Mouse (Mus musculus) midbrain, postnatal 0 days (tissue): Measurements from ENCODE around the gene Ap1b1. TPM values are rescaled to one million over a fixed set of nuclear protein-coding genes. Genes with fewer than 3 reads are reported as not detected.

Experiments used
- ATAC-seq: fragments of 200-750 bp; cut with Nextera tagmentation; 2 replicates; pipeline ENCODE4 v1.8.0; 2017; ENCODE audit warnings: moderate number of reproducible peaks, mild to moderate bottlenecking, moderate TSS enrichment, moderate library complexity; ENCODE audit not compliant: low FRiP score
- DNase-seq: peaks from one replicate; pipeline ENCODE4 v3.0.0-alpha.2; 2015; ENCODE audit warnings: low spot score
- H3K27ac ChIP-seq: fragments of 300-500 bp; sonication (generic); 2 replicates; pipeline ENCODE4 v1.5.1; 2014; ENCODE audit warnings: low read depth, mild to moderate bottlenecking, low read length, mixed read lengths
- H3K27me3 ChIP-seq: fragments of 300-500 bp; sonication (generic); 2 replicates; pipeline ENCODE4 v1.6.1; 2014; ENCODE audit warnings: low read length, control low read depth, mixed read lengths; ENCODE audit not compliant: insufficient read depth
- H3K36me3 ChIP-seq: fragments of 300-500 bp; sonication (generic); 2 replicates; pipeline ENCODE4 v1.6.1; 2014; ENCODE audit warnings: low read length, control low read depth, mixed read lengths; ENCODE audit not compliant: insufficient read depth
- H3K4me1 ChIP-seq: fragments of 300-500 bp; sonication (generic); 2 replicates; pipeline ENCODE4 v1.6.1; 2014; ENCODE audit warnings: mild to moderate bottlenecking, control low read depth, antibody characterized with exemption, low read length, mixed read lengths; ENCODE audit not compliant: insufficient read depth
- H3K4me2 ChIP-seq: fragments of 300-500 bp; sonication (generic); 2 replicates; pipeline ENCODE4 v1.6.1; 2014; ENCODE audit warnings: low read depth, mild to moderate bottlenecking, low read length, mixed read lengths; ENCODE audit not compliant: poor library complexity, severe bottlenecking
- H3K4me3 ChIP-seq: fragments of 300-500 bp; sonication (generic); 2 replicates; pipeline ENCODE4 v1.5.1; 2014; ENCODE audit warnings: low read depth, mild to moderate bottlenecking, low read length, moderate library complexity
- H3K9ac ChIP-seq: fragments of 300-500 bp; sonication (generic); replicated peaks from 2 replicates; pipeline ENCODE4 v1.6.1; 2014; ENCODE audit warnings: mild to moderate bottlenecking, low read length, moderate library complexity, mixed read lengths; ENCODE audit not compliant: poor library complexity, severe bottlenecking
- H3K9me3 ChIP-seq: fragments of 300-500 bp; sonication (generic); 2 replicates; pipeline ENCODE4 v1.6.1; 2016; ENCODE audit warnings: low read length, control low read depth
- CTCF ChIP-seq: IDR thresholded peaks from 2 replicates; pipeline ENCODE4 v1.5.1; 2016; ENCODE audit warnings: antibody characterized with exemption, mild to moderate bottlenecking
- WGBS: fragments of 180-500 bp; shearing (Covaris S2); extraction: QIAGEN DNeasy Blood & Tissue Kit; methylation state at CpG from one replicate; pipeline ENCODE4 v1.1.7; 2014; 5-methylcytosine and 5-hydroxymethylcytosine counted together
- polyA plus RNA-seq: library from polyadenylated mRNA; unstranded; fragments of >200 nt; fragmentation: Nextera tagmentation; extraction: Ambion mirVana; gene quantifications from 2 replicates; pipeline ENCODE4 v1.2.1, GENCODE M21; 2015
- total RNA-seq: library from RNA; depleted of rRNA; stranded (reverse); fragments of >200 nt; gene quantifications from 2 replicates; pipeline ENCODE4 v1.2.3, GENCODE M21; 2014

Ap1b1 gene
- total and polyA plus RNA-seq, 2 experiments from 2014 or later: 94.8 to 122 TPM

- 95% methylated on average over 7 of the region's 7 CpGs for WGBS
- Histone ChIP-seq H3K4me1 (no peaks in the 10 kb centered on the region), H3K4me2 (no peak overlapping the region), H3K9ac (no peak overlapping the region), H3K27ac (no peak overlapping the region), H3K36me3 (peaks cover 77% of the 10 kb centered on the region), H3K4me3 (no peak overlapping the region), H3K27me3 (no peaks in the 10 kb centered on the region), H3K9me3 (no peaks in the 10 kb centered on the region)
- ATAC-seq: no peak
- DNase-seq: no peak
- no peak for TF ChIP-seq CTCF
Measured at GRCm38 (mm10) chr11:5028228-5028627, 41.6 kb downstream of the Ap1b1 start.

- no peaks in the 10 kb centered on the region for H3K27me3 ChIP-seq
- no peak for TF ChIP-seq CTCF
- no peaks in the 10 kb centered on the region for H3K4me1 ChIP-seq
- ATAC-seq (no peak), DNase-seq (no peak)
- no peak overlapping the region for H3K4me3 ChIP-seq
- no peak overlapping the region for H3K4me2 ChIP-seq
- 95% methylated on average over 10 of the region's 10 CpGs for WGBS
- no peak overlapping the region for H3K9ac ChIP-seq
- H3K9me3 ChIP-seq: no peaks in the 10 kb centered on the region
- H3K36me3 ChIP-seq: peaks cover 83% of the 10 kb centered on the region
- no peak overlapping the region for H3K27ac ChIP-seq
Measured at GRCm38 (mm10) chr11:5032706-5033105, 46.1 kb downstream of the Ap1b1 start.

GRCm38 (mm10) chr11:5033136-5033535 lies 46.5 kb downstream of the Ap1b1 start:
- peak; percentile 42 for DNase-seq

GRCm38 (mm10) chr11:5035421-5035820 lies 48.8 kb downstream of the Ap1b1 start:
- no peak for ATAC-seq
- H3K4me1 ChIP-seq: no peaks in the 10 kb centered on the region
- no peaks in the 10 kb centered on the region for H3K27me3 ChIP-seq
- peaks cover 93% of the 10 kb centered on the region for H3K36me3 ChIP-seq
- no peak overlapping the region for H3K9ac ChIP-seq
- H3K9me3 ChIP-seq: no peaks in the 10 kb centered on the region
- peak; percentile 55 for DNase-seq
- H3K27ac ChIP-seq: no peak overlapping the region
- H3K4me2 ChIP-seq: no peak overlapping the region
- WGBS: 91% methylated on average over 4 of the region's 4 CpGs
- TF ChIP-seq CTCF: no peak
- H3K4me3 ChIP-seq: no peak overlapping the region

More at GRCm38 (mm10) chr11:5033136-5033535, 46.5 kb downstream of the Ap1b1 start:
- Histone ChIP-seq H3K4me3 (no peak overlapping the region), H3K27me3 (no peaks in the 10 kb centered on the region), H3K27ac (no peak overlapping the region), H3K4me2 (no peak overlapping the region), H3K9ac (no peak overlapping the region), H3K36me3 (peaks cover 83% of the 10 kb centered on the region), H3K4me1 (no peaks in the 10 kb centered on the region), H3K9me3 (no peaks in the 10 kb centered on the region)
- no peak for ATAC-seq
- 86% methylated on average over 3 of the region's 3 CpGs for WGBS
- no peak for TF ChIP-seq CTCF

GRCm38 (mm10) chr11:5037146-5037854 lies 50.7 kb downstream of the Ap1b1 start:
- no peak overlapping the region for H3K27ac ChIP-seq
- H3K4me1 ChIP-seq: no peaks in the 10 kb centered on the region
- no peak for TF ChIP-seq CTCF
- 89% methylated on average over 8 of the region's 8 CpGs for WGBS
- H3K9ac ChIP-seq: no peak overlapping the region
- no peaks in the 10 kb centered on the region for H3K27me3 ChIP-seq
- no peaks in the 10 kb centered on the region for H3K9me3 ChIP-seq
- H3K4me3 ChIP-seq: no peak overlapping the region
- no peak overlapping the region for H3K4me2 ChIP-seq
- ATAC-seq: no peak
- DNase-seq: no peak
- H3K36me3 ChIP-seq: peaks cover 96% of the 10 kb centered on the region

- H3K9ac ChIP-seq: no peak overlapping the region
- H3K27ac ChIP-seq: no peak overlapping the region
- H3K4me2 ChIP-seq: no peak overlapping the region
- no peak for TF ChIP-seq CTCF
- no peaks in the 10 kb centered on the region for H3K27me3 ChIP-seq
- ATAC-seq (no peak), DNase-seq (no peak)
- 93% methylated on average over 5 of the region's 5 CpGs for WGBS
- H3K4me1 ChIP-seq: no peaks in the 10 kb centered on the region
- H3K9me3 ChIP-seq: no peaks in the 10 kb centered on the region
- peaks cover 73% of the 10 kb centered on the region for H3K36me3 ChIP-seq
- H3K4me3 ChIP-seq: no peak overlapping the region
Measured at GRCm38 (mm10) chr11:5040585-5040984, 54.0 kb downstream of the Ap1b1 start.
